Mouse (Mus musculus) liver, embryonic 11.5 days (tissue): ENCODE measurements around the gene Arhgap10. TPM values are rescaled to one million over a fixed set of nuclear protein-coding genes. Genes with fewer than 3 reads are reported as not detected.

Experiments
- ATAC-seq: fragments of 200-750 bp; cut with Nextera tagmentation; replicated peaks from 2 replicates; pipeline ENCODE4 v1.8.0; 2017; ENCODE audit warnings: moderate number of reproducible peaks, mild to moderate bottlenecking, moderate TSS enrichment, moderate library complexity; ENCODE audit not compliant: low FRiP score
- DNase-seq: peaks from one replicate; pipeline ENCODE4 v3.0.0-alpha.2; 2017; ENCODE audit warnings: low spot score
- H3K27ac ChIP-seq: fragments of 300-500 bp; sonication (generic); 2 replicates; pipeline ENCODE4 v1.5.1; 2014; ENCODE audit warnings: mild to moderate bottlenecking, low read depth, low read length, control low read depth
- H3K27me3 ChIP-seq: fragments of 300-500 bp; sonication (generic); replicated peaks from 2 replicates; pipeline ENCODE4 v1.6.1; 2014; ENCODE audit warnings: low read length, mixed read lengths; ENCODE audit not compliant: control insufficient read depth, insufficient read depth
- H3K36me3 ChIP-seq: fragments of 300-500 bp; sonication (generic); 2 replicates; pipeline ENCODE4 v1.6.1; 2014; ENCODE audit warnings: mild to moderate bottlenecking, low read length, moderate library complexity, mixed read lengths; ENCODE audit not compliant: control insufficient read depth, insufficient read depth
- H3K4me1 ChIP-seq: fragments of 300-500 bp; sonication (generic); replicated peaks from 2 replicates; pipeline ENCODE4 v1.6.1; 2014; ENCODE audit warnings: low read length, mixed read lengths; ENCODE audit not compliant: control insufficient read depth, insufficient read depth
- H3K4me2 ChIP-seq: fragments of 300-500 bp; sonication (generic); 2 replicates; pipeline ENCODE4 v1.6.1; 2014; ENCODE audit warnings: mild to moderate bottlenecking, control low read depth, moderate library complexity
- H3K4me3 ChIP-seq: fragments of 300-500 bp; sonication (generic); 2 replicates; pipeline ENCODE4 v1.5.1; 2014; ENCODE audit warnings: low read depth, low read length, control low read depth
- H3K9ac ChIP-seq: fragments of 300-500 bp; sonication (generic); 2 replicates; pipeline ENCODE4 v1.6.1; 2014; ENCODE audit warnings: low read depth, low read length, control low read depth
- H3K9me3 ChIP-seq: fragments of 300-500 bp; sonication (generic); 2 replicates; pipeline ENCODE4 v1.6.1; 2016; ENCODE audit warnings: low read length, inconsistent platforms, mixed read lengths; ENCODE audit not compliant: control insufficient read depth
- WGBS: fragments of 180-500 bp; shearing (Covaris S2); extraction: QIAGEN DNeasy Blood & Tissue Kit; methylation state at CpG from one replicate; pipeline ENCODE4 v1.1.7; 2014; 5-methylcytosine and 5-hydroxymethylcytosine counted together
- polyA plus RNA-seq: library from polyadenylated mRNA; unstranded; fragments of >200 nt; fragmentation: Nextera tagmentation; extraction: Ambion mirVana; gene quantifications from 2 replicates; pipeline ENCODE4 v1.2.1, GENCODE M21; 2014

Arhgap10 gene
- polyA plus RNA-seq, 1 experiment from 2014 or later = 20.2 TPM

- Histone ChIP-seq H3K4me3 (no peak overlapping the region), H3K27me3 (no peaks in the 10 kb centered on the region), H3K9ac (no peak overlapping the region), H3K4me2 (no peak overlapping the region), H3K4me1 (no peaks in the 10 kb centered on the region), H3K9me3 (no peaks in the 10 kb centered on the region), H3K27ac (no peak overlapping the region), H3K36me3 (no peaks in the 10 kb centered on the region; the same call in 1 of the 2 replicates)
- WGBS = 88% methylated on average over 3 of the region's 3 CpGs
- ATAC-seq (no peak), DNase-seq (no peak)
Measured at GRCm38 (mm10) chr8:77250094-77250493, 267.7 kb downstream of the Arhgap10 start.

DNA sequence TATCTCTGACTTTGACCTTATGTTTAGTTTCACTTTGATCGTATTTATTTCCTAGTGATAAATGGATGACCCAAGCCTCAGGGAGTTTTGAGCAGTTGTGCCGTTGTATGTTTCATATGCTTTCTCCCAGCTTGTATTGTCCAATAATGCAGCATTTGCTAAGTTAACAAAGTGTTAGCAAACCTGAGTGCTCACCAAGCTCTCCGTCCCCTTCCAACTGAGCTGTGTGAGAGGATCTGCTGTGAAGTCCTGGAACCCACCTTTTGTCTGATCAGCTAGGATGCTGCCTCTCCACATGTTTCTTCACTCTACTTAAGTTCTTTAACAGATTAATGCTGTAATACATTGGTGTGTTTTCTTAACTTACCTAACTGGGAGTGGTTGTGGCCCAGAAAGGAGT, 276.4 kb downstream of the Arhgap10 start:
- Histone ChIP-seq H3K9ac (no peak overlapping the region), H3K36me3 (no peaks in the 10 kb centered on the region), H3K4me2 (no peak overlapping the region), H3K4me3 (no peak overlapping the region), H3K27me3 (no peaks in the 10 kb centered on the region), H3K9me3 (no peaks in the 10 kb centered on the region), H3K27ac (no peak overlapping the region), H3K4me1 (no peaks in the 10 kb centered on the region)
- DNase-seq = no peak
- no peak for ATAC-seq
- 88% methylated on average over 3 of the region's 3 CpGs for WGBS

DNA sequence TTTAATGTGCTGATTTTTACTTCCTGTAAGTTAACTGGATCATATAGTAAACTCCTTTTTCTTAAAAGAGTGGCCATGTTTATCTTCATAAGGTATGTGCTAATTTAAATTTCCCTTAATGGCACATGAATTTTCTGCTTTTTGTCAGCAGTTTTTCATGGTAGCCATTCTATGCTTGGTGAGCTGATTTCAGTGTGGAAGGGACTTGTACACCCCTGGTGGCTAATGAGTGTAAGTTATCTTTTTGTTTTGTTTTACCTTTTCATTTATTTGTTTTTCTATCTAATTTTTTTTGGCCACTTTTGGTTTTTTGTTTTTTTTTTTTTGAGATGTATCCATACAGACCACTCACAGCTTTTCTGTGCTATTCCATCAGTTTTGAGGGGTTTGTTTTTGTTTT, 278.3 kb downstream of the Arhgap10 start:
- no peaks in the 10 kb centered on the region for H3K4me1 ChIP-seq
- no peak overlapping the region for H3K4me2 ChIP-seq
- H3K9ac ChIP-seq = no peak overlapping the region
- ATAC-seq (no peak), DNase-seq (no peak)
- H3K4me3 ChIP-seq = no peak overlapping the region
- H3K36me3 ChIP-seq = no peaks in the 10 kb centered on the region
- H3K27me3 ChIP-seq = no peaks in the 10 kb centered on the region
- no peak overlapping the region for H3K27ac ChIP-seq
- no peaks in the 10 kb centered on the region for H3K9me3 ChIP-seq

- no peak overlapping the region for H3K9ac ChIP-seq
- no peak overlapping the region for H3K4me3 ChIP-seq
- H3K36me3 ChIP-seq = no peaks in the 10 kb centered on the region
- 86% methylated on average over 1 of the region's 1 CpGs for WGBS
- H3K4me2 ChIP-seq = no peak overlapping the region
- DNase-seq = no peak
- no peaks in the 10 kb centered on the region for H3K27me3 ChIP-seq
- H3K4me1 ChIP-seq = no peaks in the 10 kb centered on the region
- ATAC-seq = no peak
- no peak overlapping the region for H3K27ac ChIP-seq
- H3K9me3 ChIP-seq = no peaks in the 10 kb centered on the region
Measured at GRCm38 (mm10) chr8:77236701-77237100, 281.1 kb downstream of the Arhgap10 start.

GRCm38 (mm10) chr8:77232411-77232810, 285.3 kb downstream of the Arhgap10 start:
- WGBS = 90% methylated on average over 3 of the region's 3 CpGs
- H3K4me1 ChIP-seq = no peaks in the 10 kb centered on the region
- no peak for DNase-seq
- H3K4me2 ChIP-seq = no peak overlapping the region
- no peak overlapping the region for H3K4me3 ChIP-seq
- H3K9ac ChIP-seq = no peak overlapping the region
- no peaks in the 10 kb centered on the region for H3K27me3 ChIP-seq
- no peaks in the 10 kb centered on the region for H3K9me3 ChIP-seq
- H3K27ac ChIP-seq = no peak overlapping the region
- no peaks in the 10 kb centered on the region for H3K36me3 ChIP-seq
- ATAC-seq = no peak

- H3K4me2 ChIP-seq = no peak overlapping the region
Measured at GRCm38 (mm10) chr8:77231834-77232233, 285.9 kb downstream of the Arhgap10 start.

DNA sequence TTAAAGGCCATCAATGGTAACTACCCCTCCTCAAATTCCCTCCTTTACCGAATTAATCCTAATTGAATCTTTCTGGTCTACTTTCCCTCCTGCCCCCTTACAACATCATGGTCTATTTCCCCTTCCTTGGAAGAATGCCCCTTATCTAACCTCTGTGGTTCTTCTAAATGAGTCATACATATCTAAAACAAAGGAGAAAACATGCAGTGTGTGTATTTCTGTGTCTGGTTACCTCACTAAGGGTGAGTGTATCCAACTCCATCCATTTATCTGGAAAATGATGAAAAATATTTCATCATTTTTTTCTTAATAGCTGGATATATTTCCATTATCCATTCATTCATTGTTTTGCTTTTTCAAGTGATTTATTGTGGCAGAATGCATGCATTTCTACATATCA, 286.5 kb downstream of the Arhgap10 start:
- Histone ChIP-seq H3K4me3 (no peak overlapping the region), H3K36me3 (no peaks in the 10 kb centered on the region), H3K27ac (no peak overlapping the region), H3K9me3 (no peaks in the 10 kb centered on the region), H3K4me2 (no peak overlapping the region), H3K9ac (no peak overlapping the region), H3K4me1 (no peaks in the 10 kb centered on the region), H3K27me3 (no peaks in the 10 kb centered on the region)
- DNase-seq (no peak), ATAC-seq (no peak)
- 81% methylated on average over 1 of the region's 1 CpGs for WGBS

More at GRCm38 (mm10) chr8:77231834-77232233, 285.9 kb downstream of the Arhgap10 start:
- Histone ChIP-seq H3K4me1 (no peaks in the 10 kb centered on the region), H3K4me3 (no peak overlapping the region), H3K9me3 (no peaks in the 10 kb centered on the region), H3K36me3 (no peaks in the 10 kb centered on the region), H3K27me3 (no peaks in the 10 kb centered on the region), H3K27ac (no peak overlapping the region), H3K9ac (no peak overlapping the region)
- WGBS = 75% methylated on average over 6 of the region's 6 CpGs
- ATAC-seq (no peak), DNase-seq (no peak)

- H3K9me3 ChIP-seq = no peaks in the 10 kb centered on the region
- no peaks in the 10 kb centered on the region for H3K27me3 ChIP-seq
- ATAC-seq (no peak), DNase-seq (no peak)
- H3K27ac ChIP-seq = no peak overlapping the region
- no peaks in the 10 kb centered on the region for H3K36me3 ChIP-seq
- H3K4me2 ChIP-seq = no peak overlapping the region
- no peak overlapping the region for H3K9ac ChIP-seq
- H3K4me1 ChIP-seq = no peaks in the 10 kb centered on the region
- WGBS = 77% methylated on average over 7 of the region's 7 CpGs
- no peak overlapping the region for H3K4me3 ChIP-seq
Measured at GRCm38 (mm10) chr8:77228688-77229087, 289.1 kb downstream of the Arhgap10 start.

DNA sequence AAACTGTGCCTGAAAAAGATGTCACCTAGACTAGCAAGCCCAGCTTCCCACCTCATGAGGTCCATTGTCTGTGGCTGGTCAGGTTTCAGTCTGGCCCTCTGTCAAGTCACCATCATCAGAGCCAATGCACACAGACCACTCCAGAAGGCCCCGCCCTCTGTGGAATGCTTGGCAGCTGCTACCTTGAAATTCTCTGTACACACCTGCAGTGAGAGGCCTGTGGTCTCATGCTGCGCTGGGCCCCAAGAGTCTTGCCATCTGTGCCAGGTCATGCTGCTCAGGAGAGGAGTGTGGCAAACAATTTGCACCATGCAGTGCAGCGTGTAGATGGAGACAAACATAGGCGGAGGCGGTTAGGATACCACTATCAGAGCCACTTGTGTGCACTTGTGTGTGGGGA, 290.0 kb downstream of the Arhgap10 start:
- no peaks in the 10 kb centered on the region for H3K27me3 ChIP-seq
- H3K9me3 ChIP-seq = no peaks in the 10 kb centered on the region
- WGBS = 87% methylated on average over 5 of the region's 5 CpGs
- H3K4me3 ChIP-seq = no peak overlapping the region
- H3K4me2 ChIP-seq = no peak overlapping the region
- no peaks in the 10 kb centered on the region for H3K36me3 ChIP-seq
- H3K4me1 ChIP-seq = no peaks in the 10 kb centered on the region
- no peak overlapping the region for H3K9ac ChIP-seq
- ATAC-seq (no peak), DNase-seq (no peak)
- no peak overlapping the region for H3K27ac ChIP-seq
